Mouse (Mus musculus) midbrain, embryonic 16.5 days (tissue): ENCODE data around the gene Pgm2l1. TPM values are rescaled to one million over a fixed set of nuclear protein-coding genes. Genes with fewer than 3 reads are reported as not detected.

Experiments used
- ATAC-seq: fragments of 200-750 bp; cut with Nextera tagmentation; 2 replicates; pipeline ENCODE4 v1.8.0; 2017; ENCODE audit warnings: moderate TSS enrichment
- H3K27ac ChIP-seq: fragments of 300-500 bp; sonication (generic); 2 replicates; pipeline ENCODE4 v1.5.1; 2014; ENCODE audit warnings: mild to moderate bottlenecking, low read length, mixed read lengths
- H3K27me3 ChIP-seq: fragments of 300-500 bp; sonication (generic); 2 replicates; pipeline ENCODE4 v1.6.1; 2014; ENCODE audit warnings: low read depth, low read length, mixed read lengths; ENCODE audit not compliant: control insufficient read depth, insufficient read depth
- H3K36me3 ChIP-seq: fragments of 300-500 bp; sonication (generic); 2 replicates; pipeline ENCODE4 v1.6.1; 2014; ENCODE audit warnings: mild to moderate bottlenecking, low read length, moderate library complexity, mixed read lengths; ENCODE audit not compliant: control insufficient read depth, insufficient read depth
- H3K4me1 ChIP-seq: fragments of 300-500 bp; sonication (generic); 2 replicates; pipeline ENCODE4 v1.6.1; 2014; ENCODE audit warnings: mild to moderate bottlenecking, low read length, mixed read lengths; ENCODE audit not compliant: control insufficient read depth, insufficient read depth
- H3K4me2 ChIP-seq: fragments of 300-500 bp; sonication (generic); 2 replicates; pipeline ENCODE4 v1.6.1; 2014; ENCODE audit warnings: mild to moderate bottlenecking, low read length, mixed read lengths
- H3K4me3 ChIP-seq: fragments of 300-500 bp; sonication (generic); 2 replicates; pipeline ENCODE4 v1.5.1; 2014; ENCODE audit warnings: low read depth, mild to moderate bottlenecking, low read length, moderate library complexity, mixed read lengths
- H3K9ac ChIP-seq: fragments of 300-500 bp; sonication (generic); 2 replicates; pipeline ENCODE4 v1.6.1; 2014; ENCODE audit warnings: low read depth, low read length, mixed read lengths
- H3K9me3 ChIP-seq: fragments of 300-500 bp; sonication (generic); replicated peaks from 2 replicates; pipeline ENCODE4 v1.6.1; 2014; ENCODE audit warnings: mild to moderate bottlenecking, low read length, mixed read lengths; ENCODE audit not compliant: control insufficient read depth, poor library complexity, severe bottlenecking
- WGBS: fragments of 180-500 bp; shearing (Covaris S2); extraction: QIAGEN DNeasy Blood & Tissue Kit; methylation state at CpG from one replicate; pipeline ENCODE4 v1.1.7; 2014; 5-methylcytosine and 5-hydroxymethylcytosine counted together
- polyA plus RNA-seq: library from polyadenylated mRNA; unstranded; fragments of >200 nt; fragmentation: Nextera tagmentation; extraction: Ambion mirVana; gene quantifications from 2 replicates; pipeline ENCODE4 v1.2.1, GENCODE M21; 2015

Gene Pgm2l1
- polyA plus RNA-seq, 1 experiment from 2014 or later = 39.4 TPM

DNA sequence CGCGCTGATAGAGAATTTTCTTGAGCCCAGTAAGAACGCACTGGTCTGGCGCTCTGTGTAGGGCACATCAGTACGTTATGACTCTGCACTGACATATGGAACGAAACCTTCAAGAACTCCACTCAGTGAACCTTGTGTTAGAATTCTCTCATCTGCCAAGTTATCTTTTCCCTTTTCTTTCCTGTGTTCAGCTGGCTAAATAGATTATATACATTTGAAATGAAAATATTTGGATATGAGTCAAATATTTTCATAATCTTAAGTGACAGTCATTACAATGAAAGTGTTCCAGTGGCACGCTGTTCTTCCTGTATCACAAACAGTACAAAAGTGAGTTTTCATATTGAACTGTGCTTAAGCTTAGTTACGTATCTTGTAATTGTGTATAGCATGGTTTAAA, 45.2 kb downstream of the Pgm2l1 start:
- no peak overlapping the region for H3K4me2 ChIP-seq

DNA sequence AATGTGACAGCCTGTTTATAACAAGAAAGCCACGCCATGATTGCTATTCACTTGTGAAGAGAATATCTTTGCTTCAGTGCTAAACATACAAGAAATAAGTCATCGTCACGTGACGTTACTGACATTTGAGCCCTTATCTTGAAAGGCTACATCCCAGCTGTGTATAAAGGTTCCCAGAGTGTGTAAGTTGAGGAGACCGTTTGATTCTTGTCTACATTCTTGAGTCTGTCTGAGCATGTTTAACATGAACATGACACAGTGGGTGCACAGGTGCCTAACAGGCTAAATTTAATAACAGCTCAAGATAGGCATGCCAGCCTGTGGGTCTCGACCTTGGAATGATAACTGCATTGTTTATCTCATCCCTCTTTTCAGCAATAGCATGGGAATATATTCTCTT, 47.3 kb downstream of the Pgm2l1 start:
- Histone ChIP-seq H3K27ac (no peak overlapping the region), H3K9me3 (no peaks in the 10 kb centered on the region), H3K27me3 (no peaks in the 10 kb centered on the region), H3K4me3 (no peak overlapping the region), H3K36me3 (peaks cover 7% of the 10 kb centered on the region; the same call in 1 of the 2 replicates), H3K4me1 (no peaks in the 10 kb centered on the region), H3K4me2 (no peak overlapping the region), H3K9ac (no peak overlapping the region)
- no peak for ATAC-seq
- WGBS = 85% methylated on average over 6 of the region's 6 CpGs

More for the DNA sequence above, 45.2 kb downstream of the Pgm2l1 start:
- H3K9ac ChIP-seq = no peak overlapping the region
- WGBS = 95% methylated on average over 8 of the region's 8 CpGs
- no peaks in the 10 kb centered on the region for H3K4me1 ChIP-seq
- no peaks in the 10 kb centered on the region for H3K27me3 ChIP-seq
- no peak for ATAC-seq
- no peaks in the 10 kb centered on the region for H3K9me3 ChIP-seq
- H3K27ac ChIP-seq = no peak overlapping the region
- peaks cover 11% of the 10 kb centered on the region; the same call in 1 of the 2 replicates for H3K36me3 ChIP-seq
- no peak overlapping the region for H3K4me3 ChIP-seq

DNA sequence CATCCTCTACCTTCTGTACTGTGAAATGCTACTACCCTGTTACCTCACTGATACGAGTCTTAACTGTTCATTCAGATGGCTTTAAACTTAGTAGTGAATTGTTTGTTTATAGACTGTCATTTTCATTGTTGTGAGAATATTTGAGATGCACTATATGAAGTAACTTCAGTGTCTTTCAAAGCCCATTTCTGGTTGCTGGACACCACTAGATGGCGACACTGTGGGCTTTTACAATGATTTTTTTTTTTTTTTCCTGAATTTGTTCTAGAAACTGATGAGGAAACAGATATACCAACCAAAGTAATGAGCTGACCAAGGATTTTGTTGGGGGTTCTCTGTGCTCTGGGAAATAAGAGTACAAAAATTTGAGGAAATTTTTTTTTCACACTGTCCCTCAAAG, 49.2 kb downstream of the Pgm2l1 start:
- Histone ChIP-seq H3K4me1 (no peaks in the 10 kb centered on the region), H3K36me3 (peaks cover 5% of the 10 kb centered on the region; the same call in 1 of the 2 replicates), H3K4me3 (no peak overlapping the region), H3K9ac (no peak overlapping the region), H3K27ac (no peak overlapping the region), H3K9me3 (no peaks in the 10 kb centered on the region), H3K27me3 (no peaks in the 10 kb centered on the region), H3K4me2 (no peak overlapping the region)
- 42% methylated on average over 2 of the region's 2 CpGs for WGBS
- no peak for ATAC-seq

DNA sequence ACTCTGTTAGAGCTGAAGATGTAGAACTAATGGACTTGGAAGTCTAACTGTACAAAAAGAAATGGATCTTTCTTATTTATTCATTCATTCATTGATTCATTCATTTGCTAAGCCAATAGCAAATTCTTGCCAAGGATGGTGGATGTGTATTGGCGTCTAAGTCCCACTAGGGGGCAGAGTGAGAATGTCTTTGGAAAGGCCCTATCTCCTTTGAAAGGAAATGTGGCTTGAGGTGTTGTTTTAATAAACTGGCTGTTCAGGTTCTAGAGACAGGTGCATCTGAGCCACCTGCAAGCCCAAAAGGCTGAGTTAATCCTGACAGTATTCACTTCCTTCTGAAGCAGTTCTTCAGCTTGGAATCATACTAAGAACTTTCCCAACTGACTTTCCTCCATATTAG, 52.6 kb downstream of the Pgm2l1 start:
- 0% methylated on average over 1 of the region's 1 CpGs for WGBS
- no peak overlapping the region for H3K27ac ChIP-seq
- peaks cover 5% of the 10 kb centered on the region for H3K4me1 ChIP-seq
- ATAC-seq = no peak; the same call in 1 of the 2 replicates
- H3K27me3 ChIP-seq = no peaks in the 10 kb centered on the region
- no peak overlapping the region for H3K4me3 ChIP-seq
- H3K9ac ChIP-seq = no peak overlapping the region
- H3K36me3 ChIP-seq = no peaks in the 10 kb centered on the region
- no peak overlapping the region for H3K4me2 ChIP-seq
- H3K9me3 ChIP-seq = no peaks in the 10 kb centered on the region

DNA sequence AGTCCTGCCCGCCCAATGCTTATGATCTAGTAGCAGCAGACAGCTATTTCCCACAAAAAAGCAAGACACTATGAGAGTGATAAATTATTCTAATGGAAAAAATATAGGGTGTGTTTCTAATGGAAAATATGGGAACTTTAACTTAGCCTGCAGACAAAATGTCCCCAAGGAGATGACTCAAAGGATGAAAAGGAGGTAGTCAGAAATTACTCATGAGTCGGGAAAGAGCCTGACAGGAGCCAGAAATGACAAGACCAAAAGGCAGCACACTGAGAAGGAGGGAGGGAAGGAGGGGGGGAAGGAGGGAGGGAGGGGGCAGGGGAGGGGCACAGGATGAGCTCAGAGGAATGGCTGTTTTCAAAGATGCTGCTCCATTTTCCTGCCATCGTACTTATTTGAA, 54.4 kb downstream of the Pgm2l1 start:
- Histone ChIP-seq H3K4me2 (no peak overlapping the region), H3K27ac (no peak overlapping the region), H3K9me3 (no peaks in the 10 kb centered on the region), H3K9ac (no peak overlapping the region), H3K36me3 (no peaks in the 10 kb centered on the region), H3K4me3 (no peak overlapping the region), H3K27me3 (peaks cover 3% of the 10 kb centered on the region; the same call in 1 of the 2 replicates), H3K4me1 (peaks cover 10% of the 10 kb centered on the region)
- ATAC-seq = no peak
- 32% methylated on average over 3 of the region's 3 CpGs for WGBS

DNA sequence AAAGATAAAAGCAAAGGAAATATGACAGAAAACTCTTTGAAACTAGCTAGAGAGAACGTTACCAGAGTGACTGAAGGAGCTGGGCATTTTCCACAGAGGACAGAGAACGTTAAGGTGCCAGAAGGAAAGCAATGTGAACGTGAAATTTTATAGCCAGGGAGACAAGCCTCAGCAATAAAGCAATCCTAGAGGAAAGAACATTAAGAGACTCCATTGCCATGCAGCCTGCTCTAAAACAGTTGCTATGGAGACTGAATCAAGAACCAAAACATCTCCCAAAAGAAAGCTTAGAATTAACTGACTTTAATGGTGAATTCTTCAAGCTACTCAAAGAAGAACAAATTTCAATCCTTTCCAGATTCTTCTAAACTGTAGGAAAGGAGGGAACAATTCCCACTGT, 56.1 kb downstream of the Pgm2l1 start:
- H3K9ac ChIP-seq = no peak overlapping the region
- WGBS = 10% methylated on average over 3 of the region's 3 CpGs
- no peak overlapping the region for H3K4me3 ChIP-seq
- no peak overlapping the region for H3K4me2 ChIP-seq
- 0 out of 2 replicates have a peak overlapping the region, but pooled peaks have one; percentile 38 for H3K27ac ChIP-seq
- ATAC-seq = no peak
- H3K9me3 ChIP-seq = no peaks in the 10 kb centered on the region
- H3K27me3 ChIP-seq = peaks cover 3% of the 10 kb centered on the region; the same call in 1 of the 2 replicates
- H3K36me3 ChIP-seq = no peaks in the 10 kb centered on the region
- peaks cover 17% of the 10 kb centered on the region for H3K4me1 ChIP-seq

DNA sequence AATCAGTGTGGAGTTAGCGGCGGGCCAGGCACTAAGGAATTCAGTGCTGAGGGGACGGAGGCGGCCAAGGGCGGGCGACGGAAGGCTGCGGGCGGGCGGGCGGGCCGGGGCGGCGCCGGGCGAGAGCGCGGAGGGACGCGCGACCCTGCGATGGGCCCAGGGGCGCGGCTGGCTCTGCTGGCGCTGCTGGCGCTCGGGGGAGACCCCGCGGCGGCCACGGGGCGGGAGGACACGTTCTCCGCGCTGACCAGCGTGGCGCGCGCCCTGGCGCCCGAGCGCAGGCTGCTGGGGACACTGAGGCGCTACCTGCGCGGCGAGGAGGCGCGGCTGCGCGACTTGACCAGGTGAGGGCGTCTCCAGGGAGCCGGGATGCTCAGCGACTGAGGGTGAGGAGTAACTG, 58.2 kb downstream of the Pgm2l1 start, which contains the start of gene P4ha3:
Gene P4ha3 (plus strand): TSS at position 138 of the 400 bp plus-strand sequence.
- Histone ChIP-seq H3K9me3 (no peaks in the 10 kb centered on the region), H3K27me3 (peaks cover 3% of the 10 kb centered on the region; the same call in 1 of the 2 replicates), H3K9ac (peak within 1 kb of the TSS; percentile 77), H3K4me1 (peaks cover 20% of the 10 kb centered on the region), H3K27ac (no peak within 1 kb of the TSS), H3K36me3 (no peaks in the 10 kb centered on the region), H3K4me3 (peak within 1 kb of the TSS; percentile 57), H3K4me2 (peak within 1 kb of the TSS; percentile 97)
- under 1% methylated on average over 44 of the region's 53 CpGs for WGBS
- peak; percentile 66 for ATAC-seq

DNA sequence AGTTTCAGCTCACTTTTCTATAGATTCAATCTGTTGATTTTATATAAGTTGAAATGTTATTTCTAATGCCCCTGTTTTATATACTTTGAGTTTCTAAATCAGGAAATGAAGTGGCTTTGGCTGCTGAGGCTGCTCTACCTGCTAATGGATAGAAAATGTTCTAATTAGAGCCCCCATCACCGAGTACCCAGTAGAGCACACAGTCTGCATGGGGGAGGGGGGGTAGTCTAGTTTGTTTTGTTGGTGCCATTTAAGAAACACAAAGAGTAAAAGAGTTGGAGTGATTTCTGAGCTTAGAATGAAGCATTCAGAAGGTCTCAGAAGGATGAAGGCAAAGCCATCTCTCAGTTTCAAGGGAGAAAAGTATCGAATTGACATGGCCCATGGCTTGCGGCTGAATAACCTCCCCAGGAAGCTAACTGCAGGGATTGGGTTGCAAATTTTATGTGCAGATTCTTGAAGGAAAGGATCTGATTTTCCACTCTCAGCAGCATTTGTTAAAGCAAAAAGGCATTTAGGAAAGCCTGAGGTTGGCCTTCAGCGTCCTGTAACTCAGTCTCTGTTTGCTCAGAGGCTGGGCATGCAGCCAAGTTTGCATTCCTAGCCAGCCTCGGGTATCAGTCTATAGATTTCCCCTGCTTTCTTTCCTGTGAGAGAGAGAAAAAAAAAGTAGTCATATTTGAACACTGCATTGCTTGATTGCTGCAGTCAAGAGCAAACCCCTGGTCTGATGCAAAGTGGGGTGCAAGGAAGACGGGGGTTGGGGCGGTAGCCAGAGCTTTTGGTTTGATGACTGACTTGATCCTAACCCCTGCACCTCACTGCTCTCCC, 60.8 kb downstream of the Pgm2l1 start:
- Histone ChIP-seq H3K27ac (peak overlapping the region; percentile 71), H3K4me3 (no peak overlapping the region), H3K9ac (0 out of 2 replicates have a peak overlapping the region, but pooled peaks have one; percentile 31), H3K4me1 (peaks cover 20% of the 10 kb centered on the region), H3K27me3 (peaks cover 3% of the 10 kb centered on the region; the same call in 1 of the 2 replicates), H3K4me2 (peak overlapping the region; percentile 23; the same call in 1 of the 2 replicates), H3K9me3 (no peaks in the 10 kb centered on the region), H3K36me3 (no peaks in the 10 kb centered on the region)
- no peak for ATAC-seq
- WGBS = 25% methylated on average over 7 of the region's 7 CpGs

DNA sequence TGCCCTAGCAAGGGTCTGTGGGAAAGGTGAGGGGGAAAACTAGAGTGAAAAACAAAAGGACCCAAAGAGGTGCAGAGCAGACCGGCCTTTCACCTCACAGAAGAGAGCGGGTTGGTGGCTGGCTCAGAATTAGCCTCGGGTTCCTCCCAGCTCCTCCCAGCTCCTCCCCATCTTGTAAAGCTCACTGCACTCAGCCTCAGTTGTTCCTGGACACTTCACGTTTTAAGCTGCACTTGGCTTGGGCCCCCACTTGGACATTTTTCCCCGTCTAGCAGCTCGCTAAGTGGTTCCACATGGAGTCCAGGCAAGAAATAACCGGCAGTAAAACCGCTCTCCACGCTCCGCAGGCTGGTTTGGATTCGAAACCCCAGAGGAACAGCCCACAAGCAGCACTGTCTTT, 61.4 kb downstream of the Pgm2l1 start:
- peak overlapping the region; percentile 23; the same call in 1 of the 2 replicates for H3K4me2 ChIP-seq
- peaks cover 17% of the 10 kb centered on the region for H3K4me1 ChIP-seq
- no peak for ATAC-seq
- H3K9me3 ChIP-seq = no peaks in the 10 kb centered on the region
- H3K4me3 ChIP-seq = no peak overlapping the region
- peaks cover 3% of the 10 kb centered on the region; the same call in 1 of the 2 replicates for H3K27me3 ChIP-seq
- no peaks in the 10 kb centered on the region for H3K36me3 ChIP-seq
- H3K9ac ChIP-seq = 0 out of 2 replicates have a peak overlapping the region, but pooled peaks have one; percentile 31
- peak overlapping the region; percentile 71 for H3K27ac ChIP-seq
- WGBS = 37% methylated on average over 11 of the region's 11 CpGs
